Mouse (Mus musculus): Measurements from ENCODE around the gene Amigo3. TPM values are rescaled to one million over a fixed set of nuclear protein-coding genes. Genes with fewer than 3 reads are reported as not detected.
"Not testable (repeated sequence)": the region's sequence is repeated elsewhere in the genome, so short reads cannot be mapped to it uniquely, and the experiment has no call there.

Amigo3 gene
- total RNA-seq (2021) = 1 to 10 TPM; 1.5 to 2.0 TPM
- long read RNA-seq, experiment 1, partial matches to known transcripts = 0 of 1 reads
- long read RNA-seq, experiment 1, other reads (novel, unspliced or antisense) = 0 of 1 reads
- long read RNA-seq, experiment 2 = 0 reads

- peak; percentile 99 for DNase-seq (ENCODE audit: low spot score in 2 of 2)
- intact Hi-C loops (cut with DNase I) = loop anchor here (5.0 kb wide), 1 partner anchor 151 kb away; no protein-coding TSS in a partner anchor
Measured at GRCm38 (mm10) chr9:108052885-108053664, at the start of gene Amigo3. TSS of gene Amigo3 (plus strand) at chr9:108053159.

GRCm38 (mm10) chr9:108003531-108003890 is 49.4 kb upstream of the Amigo3 start:
- peak in 1 of 2 experiments; percentile 34 for DNase-seq (ENCODE audit: low spot score in 2 of 2)
- intact Hi-C loops (cut with DNase I) = no loop called here

GRCm38 (mm10) chr9:108008041-108008440 is 44.9 kb upstream of the Amigo3 start:
- intact Hi-C loops (cut with DNase I) = no loop called here
- DNase-seq (ENCODE audit: low spot score in 2 of 2) = no peak

GRCm38 (mm10) chr9:108010385-108010784 is 42.6 kb upstream of the Amigo3 start:
- intact Hi-C loops (cut with DNase I) = no loop called here
- DNase-seq (ENCODE audit: low spot score in 2 of 2) = no peak

GRCm38 (mm10) chr9:108013577-108013976 is 39.4 kb upstream of the Amigo3 start:
- DNase-seq (ENCODE audit: low spot score in 2 of 2); intact Hi-C loops (cut with DNase I): not testable (repeated sequence)

GRCm38 (mm10) chr9:108017127-108017526 is 35.8 kb upstream of the Amigo3 start:
- peak in 1 of 2 experiments; percentile 41 for DNase-seq (ENCODE audit: low spot score in 2 of 2)
- intact Hi-C loops (cut with DNase I) = no loop called here

GRCm38 (mm10) chr9:108020741-108021140 is 32.2 kb upstream of the Amigo3 start:
- no peak for DNase-seq (ENCODE audit: low spot score in 2 of 2)
- intact Hi-C loops (cut with DNase I) = no loop called here

- intact Hi-C loops (cut with DNase I) = no loop called here
- DNase-seq (ENCODE audit: low spot score in 2 of 2) = no peak
Measured at GRCm38 (mm10) chr9:108023216-108023615, 29.7 kb upstream of the Amigo3 start.

GRCm38 (mm10) chr9:108026584-108026983 is 26.4 kb upstream of the Amigo3 start:
- no peak for DNase-seq (ENCODE audit: low spot score in 2 of 2)
- intact Hi-C loops (cut with DNase I) = no loop called here

- intact Hi-C loops (cut with DNase I) = no loop called here
- DNase-seq (ENCODE audit: low spot score in 2 of 2) = no peak
Measured at GRCm38 (mm10) chr9:108027867-108028266, 25.1 kb upstream of the Amigo3 start.

GRCm38 (mm10) chr9:108032126-108032525 is 20.8 kb upstream of the Amigo3 start:
- intact Hi-C loops (cut with DNase I) = no loop called here
- no peak for DNase-seq (ENCODE audit: low spot score in 2 of 2)

GRCm38 (mm10) chr9:108035331-108036156 is 17.4 kb upstream of the Amigo3 start:
- intact Hi-C loops (cut with DNase I) = no loop called here
- DNase-seq (ENCODE audit: low spot score in 2 of 2) = no peak

GRCm38 (mm10) chr9:108044751-108045492 is 8.0 kb upstream of the Amigo3 start:
- intact Hi-C loops (cut with DNase I) = loop anchor here (5.0 kb wide), 1 partner anchor 83 kb away; no protein-coding TSS in a partner anchor

GRCm38 (mm10) chr9:108046582-108046981 is 6.4 kb upstream of the Amigo3 start:
- no peak for DNase-seq (ENCODE audit: low spot score in 2 of 2)
- intact Hi-C loops (cut with DNase I) = loop anchor here (5.0 kb wide), 1 partner anchor 84 kb away; no protein-coding TSS in a partner anchor

More at GRCm38 (mm10) chr9:108044751-108045492, 8.0 kb upstream of the Amigo3 start:
- no peak for DNase-seq (ENCODE audit: low spot score in 2 of 2)

- no peak for DNase-seq (ENCODE audit: low spot score in 2 of 2)
- intact Hi-C loops (cut with DNase I) = loop anchor here (5.0 kb wide), 1 partner anchor 86 kb away; no protein-coding TSS in a partner anchor
Measured at GRCm38 (mm10) chr9:108047601-108048565, 5.1 kb upstream of the Amigo3 start.

GRCm38 (mm10) chr9:108048566-108048955 is 4.4 kb upstream of the Amigo3 start:
- intact Hi-C loops (cut with DNase I) = loop anchor here (5.0 kb wide), 1 partner anchor 86 kb away; no protein-coding TSS in a partner anchor

GRCm38 (mm10) chr9:108049016-108049455 is 3.9 kb upstream of the Amigo3 start, which contains the start of gene Gmppb:
TSS of gene Gmppb (plus strand) at chr9:108049242.
- peak; percentile 98 for DNase-seq (ENCODE audit: low spot score in 2 of 2)
- intact Hi-C loops (cut with DNase I) = loop anchor here (5.0 kb wide), 1 partner anchor 87 kb away; no protein-coding TSS in a partner anchor

More at GRCm38 (mm10) chr9:108048566-108048955, 4.4 kb upstream of the Amigo3 start:
- DNase-seq (ENCODE audit: low spot score in 2 of 2) = no peak

All from left cerebral cortex, postnatal 14 days (tissue).